Mouse (Mus musculus) monocyte, adult 5-6 weeks (primary cell): ENCODE measurements around the gene Apopt1. TPM values are rescaled to one million over a fixed set of nuclear protein-coding genes. Genes with fewer than 3 reads are reported as not detected.
"Not testable (repeated sequence)": the region's sequence is repeated elsewhere in the genome, so short reads cannot be mapped to it uniquely, and the experiment has no call there.

Experiments used
- ATAC-seq: fragments of 153-309, 156-312 bp; replicated peaks from 2 replicates; pipeline ENCODE4 v1.8.0; 2017; ENCODE audit warnings: mild to moderate bottlenecking; ENCODE audit not compliant: low TSS enrichment, insufficient number of reproducible peaks, severe bottlenecking, poor library complexity, low FRiP score
- total RNA-seq: library from RNA; stranded (forward); fragments of 200-1000, 200-491, 200-594 nt; gene quantifications from 3 replicates; pipeline ENCODE4 v1.2.3, GENCODE M21; 2017

The Apopt1 gene
- total RNA-seq, 1 experiment from 2014 or later: 29.7 TPM

DNA sequence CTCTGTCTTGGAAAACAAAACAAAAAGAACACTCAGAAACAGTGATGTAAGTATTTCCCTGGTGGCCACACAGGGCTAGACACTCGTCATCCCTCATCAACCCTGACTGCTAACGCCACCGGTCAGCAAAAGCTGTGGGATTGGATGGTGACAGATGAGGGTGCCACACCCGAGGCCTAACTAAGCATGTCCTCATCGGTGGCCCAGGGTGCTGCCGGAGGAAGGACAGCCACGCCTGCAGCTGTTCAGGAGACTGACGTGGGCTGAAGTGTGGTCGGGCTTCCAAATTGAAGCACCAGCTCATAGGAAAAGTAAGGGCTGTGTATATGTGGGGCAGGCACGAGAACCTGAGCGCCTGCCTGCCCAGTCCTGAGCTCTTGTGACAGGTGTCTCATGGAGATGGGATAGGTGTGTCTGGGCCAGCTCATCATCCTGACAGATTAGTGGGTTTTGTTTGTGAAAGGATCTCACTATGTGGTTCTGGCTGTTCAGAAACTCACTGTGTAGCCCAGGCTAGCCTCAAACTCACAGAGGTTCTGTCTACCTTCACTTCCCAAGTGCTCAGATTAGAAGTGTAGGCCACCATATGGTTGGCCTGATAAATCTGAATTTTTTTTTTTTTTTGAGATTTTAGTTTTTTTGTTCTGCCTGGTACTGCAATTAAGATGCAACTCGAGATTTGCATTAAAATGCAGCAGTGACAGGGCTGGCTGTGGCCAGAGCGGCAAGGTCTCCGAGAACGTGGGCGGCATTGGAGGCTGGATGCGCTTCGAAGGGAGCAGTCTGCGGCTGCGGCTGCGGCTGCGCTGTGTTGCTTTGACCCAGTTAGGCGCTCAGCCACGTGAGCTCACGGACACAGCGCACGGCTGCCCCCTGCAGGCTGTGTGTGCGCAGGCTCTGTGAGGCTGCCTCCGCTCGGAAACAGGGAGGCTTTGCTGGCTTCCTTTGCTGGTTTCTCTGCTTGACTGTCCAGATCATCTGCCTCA is 19.1 kb downstream of the Apopt1 start:
- peak; percentile 95 for ATAC-seq

DNA sequence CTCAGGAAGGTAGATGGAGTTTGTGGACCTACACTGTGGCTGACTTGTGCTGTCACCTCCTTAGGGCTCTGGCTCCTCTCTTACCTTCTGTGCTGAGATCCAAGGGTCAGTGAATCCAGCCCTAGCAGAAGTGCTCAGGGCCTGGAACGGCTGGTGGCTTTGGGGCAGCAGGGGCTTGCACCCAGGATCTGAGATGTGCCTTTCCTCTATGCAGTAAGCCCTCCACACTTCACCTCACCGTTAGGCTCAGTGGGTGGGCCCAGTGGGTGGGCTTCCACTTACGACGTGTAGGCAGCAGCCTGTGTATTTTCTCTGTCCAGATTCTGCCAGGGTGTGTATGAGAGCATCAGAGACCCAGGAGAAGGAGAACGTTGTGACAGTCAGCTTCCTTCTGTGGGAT is 19.9 kb downstream of the Apopt1 start:
- no peak for ATAC-seq

DNA sequence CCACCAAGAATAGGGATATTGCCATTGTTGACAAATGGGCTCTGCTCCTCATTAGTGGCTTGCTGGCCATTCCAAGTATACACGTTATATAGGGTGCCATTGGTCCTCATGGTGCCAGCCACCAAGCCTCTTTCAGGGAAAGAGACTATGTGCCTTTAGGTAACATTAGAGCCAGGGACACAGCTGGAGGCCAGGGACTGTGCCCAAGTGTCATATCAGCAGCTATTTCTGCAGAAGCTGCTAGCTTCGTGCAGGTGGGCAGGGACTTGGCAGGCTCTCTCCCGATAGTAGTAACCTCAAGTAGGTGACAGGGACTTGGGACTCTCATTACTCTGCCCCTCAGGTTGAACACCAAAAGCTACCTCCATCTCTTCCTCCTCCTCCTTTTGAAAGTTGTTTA is 21.9 kb downstream of the Apopt1 start:
- ATAC-seq: no peak

DNA sequence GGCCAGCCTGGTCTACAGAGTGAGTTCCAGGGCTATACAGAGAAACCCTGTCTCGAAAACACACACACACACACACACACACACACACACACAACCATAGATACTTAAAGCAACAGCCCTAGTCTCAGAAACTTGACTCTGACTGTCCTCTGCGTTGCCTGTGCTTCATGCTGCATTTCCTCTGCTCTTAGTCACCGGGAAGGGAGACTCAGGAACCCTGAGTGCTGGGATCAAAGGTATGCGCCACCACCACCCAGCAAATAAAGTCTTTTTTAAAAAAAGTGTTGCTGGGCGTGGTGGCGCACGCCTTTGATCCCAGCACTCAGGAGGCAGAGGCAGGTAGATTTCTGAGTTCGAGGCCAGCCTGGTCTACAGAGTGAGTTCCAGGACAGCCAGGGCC is 23.6 kb downstream of the Apopt1 start:
- not testable (repeated sequence) for ATAC-seq

DNA sequence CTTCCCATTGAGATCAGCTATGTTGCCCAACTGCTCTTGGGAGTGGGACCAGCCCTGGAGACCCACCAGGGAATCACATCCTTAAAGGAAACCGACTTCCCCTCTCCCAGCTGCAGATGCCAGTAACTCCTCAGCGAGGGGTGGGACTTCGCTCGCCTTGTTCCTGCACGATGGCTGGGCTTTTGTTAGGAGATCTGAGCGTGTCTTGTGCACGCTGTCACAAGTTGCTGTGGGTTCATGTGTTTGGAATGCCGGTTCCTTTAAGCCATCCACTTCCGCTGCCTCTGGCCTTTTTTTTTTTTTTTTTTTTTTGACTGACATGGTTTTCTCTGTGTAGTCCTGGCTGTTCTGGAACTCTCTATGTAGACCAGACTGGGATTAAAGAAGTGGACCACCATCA is 24.3 kb downstream of the Apopt1 start:
- ATAC-seq: no peak

DNA sequence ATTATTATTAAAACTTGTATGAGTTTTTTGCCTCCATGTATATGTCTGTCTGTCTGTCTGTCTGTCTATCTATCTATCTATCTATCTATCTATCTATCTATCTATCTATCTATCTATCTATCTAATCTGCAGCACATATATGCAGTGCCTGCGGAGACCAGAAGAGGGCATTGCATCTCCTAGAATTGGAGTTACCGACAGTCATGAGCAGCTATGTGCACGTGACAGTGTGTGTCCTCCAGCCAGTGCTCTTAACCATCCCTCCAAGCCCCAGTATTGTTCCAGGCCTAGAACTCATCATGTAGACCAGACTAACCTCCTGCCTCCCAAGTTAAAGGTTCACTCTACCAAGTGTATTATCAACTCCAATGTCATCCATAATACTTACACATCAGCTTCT is 25.7 kb downstream of the Apopt1 start:
- ATAC-seq: peak; percentile 74

DNA sequence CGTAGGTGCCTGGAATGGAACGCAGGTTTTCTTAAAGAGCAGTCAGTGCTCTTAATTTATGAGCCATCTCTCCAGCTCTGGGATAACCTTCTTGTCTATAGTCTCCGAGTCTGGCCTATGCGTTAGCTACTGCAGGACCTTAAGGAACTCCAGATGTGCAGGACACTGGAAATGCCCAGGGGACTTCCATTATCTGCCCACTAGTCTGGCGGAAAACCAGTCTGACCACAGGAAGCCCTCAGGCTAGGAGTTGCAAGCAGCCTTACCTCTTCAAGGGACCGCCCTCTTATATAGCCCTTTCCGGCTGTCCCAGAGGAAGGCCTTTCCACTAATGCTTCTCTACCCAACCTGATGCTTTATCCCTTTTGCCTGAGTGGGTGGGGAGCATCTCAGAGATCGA is 28.3 kb downstream of the Apopt1 start:
- ATAC-seq: no peak

DNA sequence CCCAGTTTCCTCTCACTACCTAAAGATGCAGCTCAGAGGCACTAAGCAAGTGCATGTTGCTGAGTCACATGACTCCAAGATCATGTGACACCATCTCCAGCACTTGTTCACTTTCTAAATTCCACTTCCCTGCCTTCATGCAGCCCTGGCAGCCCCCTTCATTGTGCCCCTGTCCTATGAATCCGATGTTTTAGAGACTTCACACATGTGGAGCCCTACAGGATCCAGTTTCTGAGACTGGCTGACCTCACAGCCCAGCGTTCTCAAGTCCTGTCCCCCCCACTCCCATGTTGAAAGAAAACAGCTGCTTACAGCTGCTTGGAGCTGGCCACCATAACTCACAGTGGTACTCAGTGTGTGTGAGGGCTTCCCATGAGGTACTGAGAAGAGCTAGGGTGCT is 30.4 kb downstream of the Apopt1 start:
- ATAC-seq: no peak

DNA sequence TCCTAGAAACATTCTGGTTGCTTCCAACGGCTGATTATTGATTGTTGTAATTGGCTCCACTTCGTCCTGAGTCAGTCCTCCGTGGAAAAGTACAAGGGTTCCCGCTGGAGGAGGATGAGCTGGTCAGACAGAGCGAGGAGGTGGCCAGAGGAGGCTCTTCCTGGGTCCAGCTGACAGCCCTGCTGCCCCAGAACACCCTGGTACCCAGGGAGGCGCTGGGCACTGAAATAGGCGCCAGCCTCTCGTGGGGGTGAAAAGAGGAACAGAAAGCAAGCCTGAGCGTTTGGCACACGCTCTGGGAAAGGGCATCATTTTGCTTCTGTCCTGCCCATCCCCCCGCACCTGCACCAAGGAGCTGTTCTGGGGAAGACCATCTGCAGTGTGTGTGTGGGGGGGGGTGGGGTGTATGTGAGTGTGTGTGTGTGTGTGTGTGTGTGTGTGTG is 30.9 kb downstream of the Apopt1 start:
- ATAC-seq: peak; percentile 80

DNA sequence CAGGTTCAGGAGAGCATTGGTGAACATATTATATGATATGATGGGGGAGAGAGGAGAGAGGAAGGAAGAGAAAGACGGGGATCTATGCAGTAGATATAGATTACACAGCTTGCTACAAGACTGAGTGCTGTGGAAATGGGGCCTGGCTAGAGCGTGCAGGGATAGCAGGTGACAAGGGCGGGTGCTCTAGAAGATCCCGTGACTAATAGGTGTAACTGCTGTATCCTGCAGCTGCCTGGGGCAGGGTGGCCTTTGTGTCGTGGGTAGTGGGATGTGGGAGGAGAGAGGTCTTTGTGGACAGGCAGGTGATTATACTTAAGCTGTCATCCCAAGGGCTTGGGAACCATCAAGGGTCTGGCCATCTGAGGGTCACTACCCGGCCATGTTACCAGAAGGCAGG is 32.2 kb downstream of the Apopt1 start:
- no peak for ATAC-seq

DNA sequence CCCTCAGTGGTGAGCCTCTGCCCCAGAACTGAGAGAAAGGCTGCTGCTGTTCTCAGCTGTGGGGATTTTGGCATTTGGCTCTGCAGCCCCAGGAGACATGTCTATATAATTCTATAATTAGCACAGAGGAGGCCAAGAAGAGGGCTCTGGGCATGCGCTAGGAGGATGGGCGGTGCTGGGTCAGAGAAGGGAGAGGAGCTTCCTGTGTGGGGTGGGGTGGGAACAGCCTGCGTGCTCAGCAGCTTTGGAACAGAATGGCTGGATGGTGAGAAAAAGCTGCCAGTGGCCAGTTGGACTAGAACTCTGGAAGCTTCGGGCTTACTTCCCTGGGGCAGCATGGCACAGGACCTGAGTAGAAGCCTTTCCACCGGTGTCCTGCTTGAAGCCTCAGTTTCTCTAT is 33.0 kb downstream of the Apopt1 start:
- ATAC-seq: peak; percentile 47; the same call in 1 of the 2 replicates

DNA sequence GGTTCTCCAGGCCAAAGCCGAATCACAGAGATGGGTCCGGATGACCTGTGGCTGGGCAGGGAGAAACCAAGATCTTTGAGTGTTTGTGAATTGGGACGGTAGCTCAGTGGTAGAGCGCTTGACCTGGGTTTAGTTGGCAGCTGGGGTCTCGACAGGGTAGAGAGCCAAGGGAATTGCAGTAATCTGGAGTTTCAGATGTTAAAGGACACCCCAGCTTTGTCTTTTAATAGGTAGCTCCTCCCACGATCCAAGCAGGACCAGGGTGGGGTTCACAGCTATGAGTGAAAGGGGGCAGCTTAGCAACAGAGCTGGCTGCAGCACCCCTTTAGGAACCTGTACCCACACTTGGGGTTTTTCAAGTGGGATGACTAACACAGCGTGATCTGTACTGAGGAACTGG is 34.4 kb downstream of the Apopt1 start:
- ATAC-seq: no peak

DNA sequence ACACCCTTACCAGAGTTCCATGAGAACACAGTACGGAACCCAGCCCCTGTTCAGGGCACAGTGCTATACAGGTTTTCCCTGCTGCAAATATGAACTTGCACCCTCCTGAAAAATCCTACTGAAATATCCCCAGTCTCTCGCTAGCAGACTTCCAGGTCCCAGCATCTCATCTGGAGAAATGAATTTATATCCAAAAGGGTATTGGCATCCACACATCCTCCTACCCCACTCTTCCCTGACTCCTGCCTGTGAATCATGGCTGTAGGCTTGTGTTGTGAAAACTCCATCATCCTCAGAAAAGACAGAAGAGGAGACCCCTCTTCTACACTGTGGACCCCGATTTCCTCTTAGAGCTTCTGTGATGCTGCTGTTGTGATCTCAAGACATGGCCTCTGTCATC is 37.7 kb downstream of the Apopt1 start:
- ATAC-seq: no peak

DNA sequence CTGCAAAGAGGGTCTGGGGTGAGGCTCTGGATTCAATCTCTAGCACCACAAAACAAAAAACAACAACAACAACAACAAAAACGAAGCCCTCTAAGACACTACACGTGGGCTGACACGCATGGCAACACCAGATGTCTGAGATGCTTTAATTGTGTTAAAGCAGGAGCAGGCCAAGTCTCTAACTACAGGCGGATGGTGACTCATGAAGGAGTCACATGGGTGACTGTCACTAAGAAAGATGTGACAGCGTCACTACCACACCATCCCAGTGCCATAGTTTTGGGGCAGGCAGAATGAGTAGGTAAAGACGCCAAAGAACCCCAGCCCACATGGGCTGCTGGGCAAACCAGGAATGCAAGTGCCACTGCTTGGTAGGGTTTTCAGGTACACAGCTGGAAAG is 39.4 kb downstream of the Apopt1 start:
- no peak for ATAC-seq

DNA sequence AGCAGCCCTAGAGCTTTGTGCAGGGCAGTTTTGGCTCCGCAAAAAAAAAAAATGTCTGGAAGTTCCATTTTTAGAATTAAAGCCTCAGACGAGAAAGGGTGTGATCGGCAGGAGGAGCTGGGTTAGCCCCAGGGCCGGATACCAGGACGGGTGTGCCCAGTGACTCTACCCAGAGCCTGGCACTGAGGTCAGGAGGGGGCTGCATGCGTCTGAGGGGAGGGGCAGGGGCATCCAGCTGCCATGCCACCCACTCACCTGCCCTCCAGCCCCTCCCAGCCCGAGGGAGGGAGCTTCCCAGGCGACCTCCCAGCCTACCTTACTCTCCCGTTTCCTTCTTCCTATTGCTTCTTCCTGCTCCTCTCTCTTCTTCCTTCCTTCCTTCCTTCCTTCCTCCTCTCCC is 40.3 kb downstream of the Apopt1 start:
- no peak for ATAC-seq

DNA sequence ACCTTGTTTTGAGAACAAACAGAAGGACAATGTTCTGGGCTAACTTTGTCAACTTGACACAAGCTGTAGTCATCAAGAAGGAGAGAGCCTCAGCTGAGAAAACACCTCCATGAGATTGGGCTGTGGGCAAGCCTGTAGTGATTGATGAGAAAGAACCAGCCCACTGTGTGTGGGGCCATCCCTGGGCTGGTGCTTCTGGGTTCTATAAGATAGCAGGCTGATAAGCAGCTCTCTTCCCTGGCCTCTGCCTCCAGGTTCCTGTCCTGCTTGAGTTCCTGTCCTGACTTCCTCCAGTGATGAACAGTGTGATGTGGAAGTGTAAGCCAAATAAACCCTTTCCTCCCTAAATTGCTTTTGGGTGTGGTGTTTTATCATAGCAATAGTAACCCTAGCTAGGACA is 41.6 kb downstream of the Apopt1 start:
- no peak for ATAC-seq

DNA sequence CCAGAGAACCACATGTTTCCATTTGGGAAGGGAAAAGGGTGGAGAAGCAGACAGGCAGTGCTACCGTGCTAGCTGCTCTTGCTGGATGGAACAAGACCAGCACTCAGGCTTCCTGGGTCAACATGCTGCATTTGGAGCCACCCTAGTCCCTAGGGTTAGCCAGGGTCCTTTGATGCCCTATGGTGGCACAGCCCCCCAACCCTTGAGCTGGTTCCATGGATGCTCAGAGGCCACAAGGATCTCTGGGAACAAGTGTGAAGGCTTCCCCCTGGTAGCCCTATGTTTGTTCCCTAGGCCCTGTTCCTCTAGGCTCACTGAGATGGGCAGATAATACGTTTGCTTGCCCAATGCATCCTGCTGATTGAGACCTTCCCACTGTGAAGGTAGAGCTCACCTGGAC is 42.2 kb downstream of the Apopt1 start:
- no peak for ATAC-seq

DNA sequence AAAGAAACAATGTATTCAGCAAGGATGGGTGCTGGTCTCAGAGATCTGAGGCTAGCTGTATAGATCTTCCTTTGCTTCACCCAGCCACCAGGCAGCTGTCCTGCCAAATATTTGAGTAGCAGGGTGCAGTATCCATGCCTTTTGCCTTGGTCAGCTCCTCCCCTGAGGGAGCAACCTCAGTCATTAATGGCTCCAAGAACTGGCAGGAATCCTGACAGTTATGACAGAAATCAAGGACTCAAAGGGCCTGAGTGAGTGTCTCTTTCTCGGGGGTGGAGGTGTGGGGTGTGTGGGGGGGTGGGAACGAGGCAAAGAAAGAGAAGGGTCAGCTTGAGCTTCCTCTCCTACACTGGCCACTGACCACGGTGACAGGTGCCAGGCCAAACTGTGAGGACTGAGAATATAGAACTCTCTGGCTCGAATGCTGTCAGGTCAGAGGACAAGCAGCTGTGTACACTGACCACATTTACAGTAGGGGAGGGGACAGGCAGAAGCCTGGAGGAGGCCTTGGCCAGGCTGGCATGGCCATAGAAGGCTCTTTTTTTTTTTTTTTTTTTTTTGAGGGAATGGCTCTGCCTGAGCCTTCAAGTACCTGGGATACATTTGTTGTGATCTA is 43.1 kb downstream of the Apopt1 start:
- no peak for ATAC-seq

DNA sequence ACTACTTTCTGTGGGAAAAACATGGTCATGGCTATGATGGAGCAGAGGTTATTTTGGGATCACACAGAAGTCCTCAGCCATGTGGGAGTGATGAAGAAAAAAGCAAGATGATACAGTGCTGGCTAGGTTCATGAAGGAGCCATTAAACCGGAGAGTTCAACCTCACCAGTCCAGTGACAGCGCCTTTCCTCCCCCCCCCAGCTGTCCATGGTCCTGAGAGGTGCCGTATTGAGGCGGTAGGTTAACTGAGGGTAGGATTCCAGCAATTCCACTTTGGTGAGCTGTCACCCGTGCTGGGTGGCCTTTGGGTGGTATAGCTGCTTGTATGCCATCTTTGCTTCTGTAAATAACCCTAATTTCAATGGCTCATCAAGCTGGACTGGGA is 43.6 kb downstream of the Apopt1 start:
- ATAC-seq: no peak
